Mouse (Mus musculus): Measurements from ENCODE around the gene Defa36.
"Not testable (repeated sequence)": the region's sequence is repeated elsewhere in the genome, so short reads cannot be mapped to it uniquely, and the experiment has no call there.

Gene Defa36

GRCm38 (mm10) chr8:21427111-21427510 lies at the start of gene Defa36:
Defa36 (plus strand) TSS chr8:21427411.
- not testable (repeated sequence) for DNase-seq

GRCm38 (mm10) chr8:21378215-21378614 lies 49.0 kb upstream of the Defa36 start, which contains the start of gene Defa2:
Defa2 (plus strand) TSS chr8:21378515.
- DNase-seq = not testable (repeated sequence)

GRCm38 (mm10) chr8:21391511-21391910 lies 35.7 kb upstream of the Defa36 start, which contains the start of gene Defa33:
Defa33 (plus strand) TSS chr8:21391811.
- not testable (repeated sequence) for DNase-seq

GRCm38 (mm10) chr8:21456460-21456859 lies 29.2 kb downstream of the Defa36 start, which contains the start of gene Gm7849:
Gm7849 (minus strand) TSS chr8:21456560.
- not testable (repeated sequence) for DNase-seq
